Mouse (Mus musculus): ENCODE measurements around the gene Gm12216. TPM values are rescaled to one million over a fixed set of nuclear protein-coding genes. Genes with fewer than 3 reads are reported as not detected.

Gene Gm12216
- total RNA-seq, 2 experiments from 2014 or later, result 1.6 to 2.1 TPM

DNA sequence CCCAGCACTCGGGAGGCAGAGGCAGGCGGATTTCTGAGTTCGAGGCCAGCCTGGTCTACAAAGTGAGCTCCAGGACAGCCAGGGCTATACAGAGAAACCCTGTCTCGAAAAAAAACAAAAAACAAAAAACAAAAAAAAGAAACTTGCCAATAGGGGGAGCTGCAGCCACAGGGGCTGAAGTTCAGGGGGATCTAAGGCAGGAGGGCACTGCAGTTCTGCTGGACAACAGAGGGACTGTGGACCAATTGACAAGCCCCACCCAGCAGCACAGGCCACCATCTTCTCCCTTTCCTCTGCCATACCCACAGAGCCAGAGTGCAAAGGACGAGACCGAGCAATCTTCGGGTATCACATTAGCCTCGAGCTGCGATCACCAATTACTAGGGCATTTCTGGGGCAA is 101.0 kb downstream of the Gm12216 start:
- DNase-seq, result peak in 1 of 2 experiments; percentile 16

GRCm38 (mm10) chr11:53757612-53758011 is 101.4 kb downstream of the Gm12216 start:
- intact Hi-C loops (cut with DNase I), result loop anchor here (5.0 kb wide), 1 partner anchor 95 kb away; no protein-coding TSS in a partner anchor
- DNase-seq, result peak in 1 of 2 experiments; percentile 10

More for the DNA sequence above, 101.0 kb downstream of the Gm12216 start:
- intact Hi-C loops (cut with DNase I), result loop anchor here (5.0 kb wide), 1 partner anchor 94 kb away; no protein-coding TSS in a partner anchor

- intact Hi-C loops (cut with DNase I), result loop anchor here (5.0 kb wide), 1 partner anchor 97 kb away; no protein-coding TSS in a partner anchor
Measured at GRCm38 (mm10) chr11:53755011-53755595, 104.0 kb downstream of the Gm12216 start.

GRCm38 (mm10) chr11:53749716-53750352 is 109.2 kb downstream of the Gm12216 start:
- no peak for DNase-seq
- intact Hi-C loops (cut with DNase I), result no loop called here

More at GRCm38 (mm10) chr11:53755011-53755595, 104.0 kb downstream of the Gm12216 start:
- no peak for DNase-seq

GRCm38 (mm10) chr11:53749306-53749705 is 109.8 kb downstream of the Gm12216 start:
- intact Hi-C loops (cut with DNase I), result no loop called here

GRCm38 (mm10) chr11:53748614-53749013 is 110.4 kb downstream of the Gm12216 start:
- intact Hi-C loops (cut with DNase I), result no loop called here
- DNase-seq, result no peak

More at GRCm38 (mm10) chr11:53749306-53749705, 109.8 kb downstream of the Gm12216 start:
- DNase-seq, result no peak

- DNase-seq, result no peak
- intact Hi-C loops (cut with DNase I), result no loop called here
Measured at GRCm38 (mm10) chr11:53747985-53748384, 111.1 kb downstream of the Gm12216 start.

DNA sequence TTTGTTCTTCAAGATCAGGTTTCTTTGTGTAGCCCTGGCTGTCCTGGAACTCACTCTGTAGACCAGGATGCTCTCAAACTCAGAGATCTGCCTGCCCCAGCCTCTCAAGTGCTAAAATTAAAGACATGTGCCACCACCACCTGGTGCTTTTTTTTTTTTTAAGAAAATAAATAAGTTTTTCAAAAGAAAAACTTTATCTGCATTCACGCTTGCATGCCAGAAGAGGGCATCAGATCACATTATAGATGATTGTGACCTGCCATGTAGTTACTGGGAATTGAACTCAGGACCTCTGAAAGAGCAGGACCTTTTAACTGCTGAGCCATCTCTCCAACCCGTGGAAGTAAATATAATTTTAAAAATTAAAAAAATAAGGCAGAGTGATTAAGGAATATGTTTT is 113.8 kb downstream of the Gm12216 start:
- no peak for DNase-seq
- intact Hi-C loops (cut with DNase I), result no loop called here

DNA sequence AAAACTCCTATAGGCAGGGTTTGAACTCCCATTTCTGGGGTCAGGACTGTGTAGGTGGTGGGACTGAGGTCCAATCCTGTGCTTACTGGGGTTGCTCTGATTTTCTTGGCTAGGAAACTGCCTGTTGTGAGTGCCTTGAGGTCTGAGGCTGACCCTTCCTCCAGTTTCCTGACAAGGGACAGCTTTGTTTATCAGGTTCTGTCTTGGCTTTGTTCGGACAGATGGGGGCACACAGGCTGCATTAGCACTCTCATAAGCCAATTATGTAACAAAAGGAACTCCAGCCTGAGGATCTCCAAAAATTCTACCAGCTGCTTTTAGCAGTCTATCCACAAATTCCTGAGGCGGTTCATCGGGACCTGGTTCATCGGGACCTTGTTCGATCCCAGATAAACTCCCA is 116.7 kb downstream of the Gm12216 start:
- intact Hi-C loops (cut with DNase I), result no loop called here
- DNase-seq, result no peak

DNA sequence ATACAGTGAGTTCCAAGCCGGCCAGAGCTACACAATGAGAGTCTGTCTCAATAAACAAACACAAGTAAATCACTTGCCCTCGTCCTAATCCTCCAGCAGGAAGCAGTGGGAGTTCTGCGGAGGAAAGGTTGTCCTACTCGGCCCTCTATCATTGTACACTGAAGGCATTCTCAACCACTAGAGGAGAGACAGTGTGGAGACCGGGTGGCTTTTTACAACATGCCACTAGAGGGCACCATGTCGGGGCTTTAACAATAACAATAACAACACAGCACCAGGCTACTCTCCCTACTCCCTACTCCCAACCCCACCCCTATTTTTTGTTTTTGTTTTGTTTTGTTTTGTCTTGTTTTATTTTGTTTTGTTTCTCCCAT is 121.5 kb downstream of the Gm12216 start:
- intact Hi-C loops (cut with DNase I), result loop anchor here (5.0 to 10.0 kb wide), 2 partner anchors 115 to 273 kb away; no protein-coding TSS in a partner anchor
- peak; percentile 35 to 36 for DNase-seq

- intact Hi-C loops (cut with DNase I), result loop anchor here (5.0 to 10.0 kb wide), 2 partner anchors 115 to 272 kb away; no protein-coding TSS in a partner anchor
- peak; percentile 48 to 50 for DNase-seq
Measured at GRCm38 (mm10) chr11:53736771-53737572, 122.1 kb downstream of the Gm12216 start.

DNA sequence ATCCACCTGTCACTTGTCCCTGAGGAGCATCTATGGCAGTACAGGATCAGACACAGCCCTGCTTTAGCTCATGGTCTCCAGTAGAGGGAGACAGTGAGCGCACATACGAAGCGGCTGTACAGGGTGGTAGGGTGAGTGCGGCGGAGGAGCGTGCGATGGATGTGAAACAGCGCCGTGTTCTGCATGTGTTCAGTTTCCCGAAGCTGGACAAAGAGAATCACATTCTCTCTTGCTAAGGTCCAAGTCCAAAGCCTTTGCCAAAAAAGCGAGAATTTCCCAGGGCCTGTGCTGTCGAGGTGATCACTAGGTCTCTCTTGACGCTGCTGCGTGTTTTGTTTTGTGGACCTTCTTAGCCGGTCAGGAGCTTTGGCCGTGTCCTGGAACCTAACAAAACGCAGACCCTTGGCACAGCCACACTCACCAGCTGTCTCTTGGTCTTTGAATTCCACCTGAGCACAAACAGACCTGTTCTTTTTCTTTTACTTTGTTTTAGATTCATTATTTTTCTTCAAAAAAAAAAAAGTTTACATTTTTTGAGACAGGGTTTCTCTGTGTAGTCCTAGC is 123.3 kb downstream of the Gm12216 start:
- intact Hi-C loops (cut with DNase I), result loop anchor here (5.0 to 10.0 kb wide), 2 partner anchors 117 to 271 kb away; no protein-coding TSS in a partner anchor

DNA sequence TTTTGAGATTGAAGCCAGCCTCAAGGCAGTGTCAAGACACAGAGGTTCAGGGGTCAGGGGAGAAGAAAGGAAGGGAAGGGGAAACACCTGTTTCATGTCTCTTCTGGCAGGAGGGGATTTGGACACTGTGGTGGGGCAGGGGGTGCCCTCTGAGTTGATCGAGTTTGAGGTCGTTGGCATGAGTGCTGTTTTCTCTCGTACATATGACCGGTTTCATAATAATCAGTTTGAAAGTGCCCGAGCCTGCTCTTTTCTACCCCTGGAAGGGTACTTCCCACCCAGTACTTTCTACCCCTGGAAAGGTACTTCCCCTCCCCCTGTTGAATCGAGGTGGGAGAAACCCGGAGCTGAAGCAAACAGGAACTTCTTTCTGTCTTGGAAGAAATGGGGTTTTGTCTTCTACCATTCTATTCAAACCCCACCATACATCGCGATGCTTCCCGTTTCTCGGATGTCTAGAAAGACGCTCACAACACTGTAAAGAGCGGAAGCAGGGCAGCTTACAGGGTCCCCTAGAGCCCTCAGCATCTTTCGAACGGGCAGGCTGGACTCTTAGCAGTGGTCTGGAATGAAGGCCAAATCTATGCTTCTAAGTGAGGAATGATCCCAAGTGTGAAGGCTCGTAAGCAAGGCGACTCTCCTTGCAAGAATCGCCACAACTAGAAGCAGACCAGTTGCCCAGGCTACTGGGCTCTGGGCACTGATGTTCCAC is 123.9 kb downstream of the Gm12216 start:
- DNase-seq, result no peak
- intact Hi-C loops (cut with DNase I), result loop anchor here (5.0 to 10.0 kb wide), 2 partner anchors 117 to 270 kb away; no protein-coding TSS in a partner anchor

More for the DNA sequence above, 123.3 kb downstream of the Gm12216 start:
- DNase-seq, result peak in 1 of 2 experiments; percentile 39

DNA sequence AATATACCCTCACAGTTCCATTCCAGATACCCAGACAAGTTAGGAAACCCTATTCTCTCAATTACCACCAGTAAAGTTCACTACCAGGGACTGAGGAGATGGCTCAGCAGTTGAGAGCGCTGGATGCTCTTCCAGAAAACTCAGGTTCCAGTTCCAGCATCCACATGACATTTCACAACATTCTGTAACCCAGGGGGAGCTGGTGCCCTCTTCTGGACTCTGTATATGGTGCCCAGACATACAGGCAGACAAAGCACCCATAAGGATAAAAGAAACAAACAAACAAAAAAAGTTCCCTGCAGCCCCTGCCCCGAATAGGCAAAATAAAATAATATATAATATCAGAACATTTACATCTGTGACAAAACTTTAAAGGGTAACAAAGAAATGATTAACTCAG is 124.6 kb downstream of the Gm12216 start:
- no peak for DNase-seq
- intact Hi-C loops (cut with DNase I), result loop anchor here (10.0 kb wide), 1 partner anchor 270 kb away; no protein-coding TSS in a partner anchor

- intact Hi-C loops (cut with DNase I), result loop anchor here (10.0 kb wide), 1 partner anchor 269 kb away; no protein-coding TSS in a partner anchor
- no peak for DNase-seq
Measured at GRCm38 (mm10) chr11:53733824-53734223, 125.2 kb downstream of the Gm12216 start.

All from gastrocnemius, postnatal 36 days (tissue).